Mouse (Mus musculus): ENCODE data around the gene 5031410I06Rik.
"Not testable (repeated sequence)": the region's sequence is repeated elsewhere in the genome, so short reads cannot be mapped to it uniquely, and the experiment has no call there.

5031410I06Rik gene

DNA sequence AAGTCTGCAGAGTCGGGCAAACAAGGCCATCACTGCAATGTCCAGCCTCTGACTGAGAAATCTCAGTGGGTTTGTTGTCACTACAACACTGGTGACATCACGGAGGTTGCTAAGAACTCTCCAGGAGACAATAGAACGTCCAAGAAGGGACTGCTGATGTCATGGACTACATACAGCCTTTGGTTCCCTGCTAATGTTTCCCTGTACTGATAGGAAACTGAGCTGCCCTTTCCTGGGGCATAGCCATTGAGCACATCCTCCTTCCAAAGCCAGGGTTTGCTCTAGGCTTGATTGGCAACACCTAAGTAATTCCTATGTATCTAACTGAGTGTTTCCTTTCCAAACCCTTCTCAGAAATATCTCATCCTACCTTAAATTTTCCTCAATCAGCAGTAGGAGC, at the start of gene 5031410I06Rik:
Gene 5031410I06Rik (minus strand): TSS at position 101 of the 400 bp plus-strand sequence.
- DNase-seq = not testable (repeated sequence)

DNA sequence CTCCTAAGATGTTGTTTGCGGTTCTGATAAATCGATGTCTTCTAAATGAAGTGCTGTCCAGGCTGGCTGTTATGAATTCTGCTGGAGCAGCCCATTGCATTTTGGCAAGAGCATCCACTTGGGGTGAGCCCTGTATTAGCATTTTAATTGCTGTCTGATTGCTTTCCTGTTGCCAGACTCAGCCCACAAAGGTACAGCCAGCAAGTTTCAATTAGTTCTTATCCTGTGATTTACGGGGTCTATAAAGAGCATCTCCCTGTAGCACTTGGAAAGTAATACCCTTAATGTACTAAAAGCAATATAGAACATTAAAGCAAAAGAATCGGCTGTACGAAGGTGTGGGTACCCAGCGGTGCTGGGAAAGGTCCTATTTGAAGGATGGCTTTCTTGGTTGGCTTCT, 37.7 kb upstream of the 5031410I06Rik start:
- no peak for DNase-seq

DNA sequence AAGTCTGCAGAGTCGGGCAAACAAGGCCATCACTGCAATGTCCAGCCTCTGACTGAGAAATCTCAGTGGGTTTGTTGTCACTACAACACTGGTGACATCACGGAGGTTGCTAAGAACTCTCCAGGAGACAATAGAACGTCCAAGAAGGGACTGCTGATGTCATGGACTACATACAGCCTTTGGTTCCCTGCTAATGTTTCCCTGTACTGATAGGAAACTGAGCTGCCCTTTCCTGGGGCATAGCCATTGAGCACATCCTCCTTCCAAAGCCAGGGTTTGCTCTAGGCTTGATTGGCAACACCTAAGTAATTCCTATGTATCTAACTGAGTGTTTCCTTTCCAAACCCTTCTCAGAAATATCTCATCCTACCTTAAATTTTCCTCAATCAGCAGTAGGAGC, 16.2 kb upstream of the 5031410I06Rik start, which contains the start of gene Gm10220:
Gene Gm10220 (minus strand): TSS at position 101 of the 400 bp plus-strand sequence.
- DNase-seq = not testable (repeated sequence)

DNA sequence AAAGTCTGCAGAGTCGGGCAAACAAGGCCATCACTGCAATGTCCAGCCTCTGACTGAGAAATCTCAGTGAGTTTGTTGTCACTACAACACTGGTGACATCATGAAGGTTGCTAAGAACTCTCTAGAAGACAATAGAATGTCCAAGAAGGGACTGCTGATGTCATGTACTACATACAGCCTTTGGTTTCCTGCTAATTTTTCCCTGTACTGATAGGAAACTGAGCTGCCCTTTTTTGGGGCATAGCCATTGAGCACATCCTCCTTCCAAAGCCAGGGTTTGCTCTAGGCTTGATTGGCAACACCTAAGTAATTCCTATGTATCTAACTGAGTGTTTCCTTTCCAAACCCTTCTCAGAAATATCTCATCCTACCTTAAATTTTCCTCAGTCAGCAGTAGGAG, 16.0 kb downstream of the 5031410I06Rik start, which contains the start of gene Gm10471:
Gene Gm10471 (minus strand): TSS at position 101 of the 400 bp plus-strand sequence.
- DNase-seq = not testable (repeated sequence)

DNA sequence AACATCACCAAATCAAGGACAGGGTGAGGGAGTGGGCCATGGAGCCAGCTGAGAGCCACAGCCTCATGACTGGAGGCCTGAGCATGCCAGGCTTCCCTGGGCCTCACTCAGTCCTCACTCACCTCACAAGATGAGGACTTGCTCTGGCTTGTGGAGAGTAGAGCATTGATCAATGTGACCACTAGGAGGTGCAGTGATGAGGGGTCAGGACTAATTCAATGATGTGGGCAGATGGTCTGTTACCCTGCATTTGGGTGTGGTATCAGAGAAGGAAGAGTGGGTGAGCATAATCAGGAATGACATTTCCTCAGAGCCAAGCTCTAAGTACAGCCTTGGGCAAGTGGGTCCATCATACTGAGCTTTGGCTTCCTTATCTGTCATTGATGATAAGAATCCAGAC, 26.1 kb downstream of the 5031410I06Rik start:
- not testable (repeated sequence) for DNase-seq

DNA sequence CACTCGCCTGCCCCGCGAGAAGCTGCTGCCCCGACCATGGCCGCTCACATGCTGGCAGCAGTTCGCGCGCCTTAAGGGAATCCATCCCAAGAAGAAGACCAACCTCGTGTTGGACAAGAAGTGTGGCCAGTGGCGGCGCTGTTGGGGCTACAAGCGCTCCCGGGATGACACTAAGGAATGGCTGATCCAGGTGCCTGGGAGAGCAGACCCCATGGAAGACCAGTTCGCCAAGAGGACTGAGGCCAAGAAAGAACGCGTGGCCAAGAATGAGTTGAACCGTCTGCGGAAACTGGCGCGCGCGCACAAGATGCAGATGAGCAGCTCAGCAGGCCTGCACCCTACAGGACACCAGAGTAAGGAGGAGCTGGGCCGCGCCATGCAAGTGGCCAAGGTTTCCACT, 34.4 kb downstream of the 5031410I06Rik start:
- DNase-seq = no peak

DNA sequence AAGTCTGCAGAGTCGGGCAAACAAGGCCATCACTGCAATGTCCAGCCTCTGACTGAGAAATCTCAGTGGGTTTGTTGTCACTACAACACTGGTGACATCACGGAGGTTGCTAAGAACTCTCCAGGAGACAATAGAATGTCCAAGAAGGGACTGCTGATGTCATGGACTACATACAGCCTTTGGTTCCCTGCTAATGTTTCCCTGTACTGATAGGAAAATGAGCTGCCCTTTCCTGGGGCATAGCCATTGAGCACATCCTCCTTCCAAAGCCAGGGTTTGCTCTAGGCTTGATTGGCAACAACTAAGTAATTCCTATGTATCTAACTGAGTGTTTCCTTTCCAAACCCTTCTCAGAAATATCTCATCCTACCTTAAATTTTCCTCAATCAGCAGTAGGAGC, 46.7 kb downstream of the 5031410I06Rik start, which contains the start of gene Gm7347:
Gene Gm7347 (minus strand): TSS at position 101 of the 400 bp plus-strand sequence.
- DNase-seq = not testable (repeated sequence)
